8 mouse cellular contexts compared by ENCODE assay signal in genomic region chr4:134497223-134497622, GRCm38 (mm10). TPM values are rescaled to one million over a fixed set of nuclear protein-coding genes. Genes with fewer than 3 reads are reported as not detected.
A peak's percentile ranks its signal among the peaks of the same experiment; 100 is the strongest.
DNase-seq lines count a peak whose midpoint lies in the region; ATAC-seq and TF ChIP-seq lines count a peak whose summit lies in the region.

No protein-coding gene starts in this region.

- peak overlapping the region; percentile 90 for H3K27ac ChIP-seq in kidney, adult 2 months (ENCODE audit: insufficient read depth, low read depth, low read length)
- peak overlapping the region; percentile 73 for H3K27ac ChIP-seq in hindbrain, embryonic 14.5 days
- peak overlapping the region; percentile 71 for H3K27ac ChIP-seq in midbrain, embryonic 15.5 days

- ATAC-seq in hindbrain, embryonic 14.5 days (ENCODE audit: low FRiP score) = peak; percentile 29
- peak; percentile 61 for ATAC-seq in midbrain, embryonic 15.5 days (replicated peaks)

- DNase-seq in kidney, adult 2 months = no peak
- no peak for DNase-seq in kidney, postnatal 14 days
- peak; percentile 73 for DNase-seq in brain, adult 2 months (ENCODE audit: low read depth, low spot score)
- DNase-seq in hindbrain, embryonic 14.5 days (ENCODE audit: low spot score) = no peak
- no peak for DNase-seq in spleen, postnatal 10 days (ENCODE audit: low spot score in 2 of 2)
- DNase-seq in spleen, postnatal 14 days (ENCODE audit: low spot score in 2 of 2) = no peak
- DNase-seq in retina, postnatal 1 day = no peak

- TF ChIP-seq CTCF in kidney, adult 2 months (conservative IDR thresholded peaks at IDR 0.05; ENCODE audit: insufficient read depth, insufficient read length, low read depth, low read length) = no peak

- no peaks in the 10 kb centered on the region for H3K9me3 ChIP-seq in hindbrain, embryonic 14.5 days (ENCODE audit: control insufficient read depth, low read length)
- no peaks in the 10 kb centered on the region for H3K9me3 ChIP-seq in midbrain, embryonic 15.5 days

- H3K4me2 ChIP-seq in hindbrain, embryonic 14.5 days (replicated peaks) = peak overlapping the region; percentile 96
- H3K4me2 ChIP-seq in midbrain, embryonic 15.5 days = peak overlapping the region; percentile 97

- H3K36me3 ChIP-seq in kidney, adult 2 months (ENCODE audit: control insufficient read depth, insufficient read depth, low read length) = no peaks in the 10 kb centered on the region
- no peaks in the 10 kb centered on the region; the same call in 1 of the 2 replicates for H3K36me3 ChIP-seq in hindbrain, embryonic 14.5 days (replicated peaks; ENCODE audit: control insufficient read depth, insufficient read depth)
- no peaks in the 10 kb centered on the region for H3K36me3 ChIP-seq in midbrain, embryonic 15.5 days (replicated peaks)

- 4% methylated on average over 6 of the region's 6 CpGs for WGBS in kidney, adult 2 months
- 14% methylated on average over 6 of the region's 6 CpGs for WGBS in hindbrain, embryonic 14.5 days
- WGBS in midbrain, embryonic 15.5 days = 9% methylated on average over 6 of the region's 6 CpGs

- H3K27me3 ChIP-seq in kidney, adult 2 months (replicated peaks; ENCODE audit: control insufficient read depth, insufficient read depth, low read length) = no peaks in the 10 kb centered on the region
- no peaks in the 10 kb centered on the region for H3K27me3 ChIP-seq in hindbrain, embryonic 14.5 days (ENCODE audit: control insufficient read depth, insufficient read depth, low read length)
- H3K27me3 ChIP-seq in midbrain, embryonic 15.5 days (replicated peaks) = no peaks in the 10 kb centered on the region

- H3K4me1 ChIP-seq in kidney, adult 2 months (ENCODE audit: control insufficient read depth, insufficient read depth, low read length) = peaks cover 23% of the 10 kb centered on the region
- peaks cover 28% of the 10 kb centered on the region for H3K4me1 ChIP-seq in hindbrain, embryonic 14.5 days (replicated peaks; ENCODE audit: control insufficient read depth, insufficient read depth, low read length)
- H3K4me1 ChIP-seq in midbrain, embryonic 15.5 days = peaks cover 33% of the 10 kb centered on the region

- H3K9ac ChIP-seq in hindbrain, embryonic 14.5 days = peak overlapping the region; percentile 76
- H3K9ac ChIP-seq in midbrain, embryonic 15.5 days = peak overlapping the region; percentile 73

- H3K4me3 ChIP-seq in kidney, adult 2 months (ENCODE audit: insufficient read depth, low read depth, low read length) = peak overlapping the region; percentile 81
- H3K4me3 ChIP-seq in hindbrain, embryonic 14.5 days (replicated peaks; ENCODE audit: low read length) = peak overlapping the region; percentile 47
- peak overlapping the region; percentile 58 for H3K4me3 ChIP-seq in midbrain, embryonic 15.5 days

- TF ChIP-seq POLR2A in kidney, adult 2 months (IDR thresholded peaks at IDR 0.05; ENCODE audit: low read depth, low read length) = no peak

RNA-seq across cellular contexts. Expression of gene Paqr7, which starts 0.7 kb away (rescaled TPM):
- 58.7 and 74.3 TPM in 2 replicates for polyA plus RNA-seq in kidney, adult 2 months (2012; rRNA removed)
- polyA plus RNA-seq in hindbrain, embryonic 14.5 days (2014; fragmentation: Nextera tagmentation; extraction: Ambion mirVana) = 11.5 and 12.4 TPM in 2 replicates
- 22.6 and 24.7 TPM in 2 replicates for polyA plus RNA-seq in midbrain, embryonic 15.5 days (2015; fragmentation: Nextera tagmentation; extraction: Ambion mirVana)

RNA-seq across cellular contexts. Expression of gene Aunip, which starts 13.6 kb away (rescaled TPM):
- polyA plus RNA-seq in kidney, adult 2 months (2012; rRNA removed) = 0.07 and 0.09 TPM in 2 replicates
- polyA plus RNA-seq in hindbrain, embryonic 14.5 days (2014; fragmentation: Nextera tagmentation; extraction: Ambion mirVana) = 0.40 and 0.91 TPM in 2 replicates
- 1.3 and 1.9 TPM in 2 replicates for polyA plus RNA-seq in midbrain, embryonic 15.5 days (2015; fragmentation: Nextera tagmentation; extraction: Ambion mirVana)

RNA-seq across cellular contexts. Expression of gene Stmn1, which starts 29.1 kb away (rescaled TPM):
- 9.8 and 24.9 TPM in 2 replicates for polyA plus RNA-seq in kidney, adult 2 months (2012; rRNA removed)
- polyA plus RNA-seq in hindbrain, embryonic 14.5 days (2014; fragmentation: Nextera tagmentation; extraction: Ambion mirVana) = 5,273 and 5,278 TPM in 2 replicates
- 7,501 and 7,674 TPM in 2 replicates for polyA plus RNA-seq in midbrain, embryonic 15.5 days (2015; fragmentation: Nextera tagmentation; extraction: Ambion mirVana)

RNA-seq across cellular contexts. Expression of gene Mtfr1l, which starts 38.0 kb away (rescaled TPM):
- polyA plus RNA-seq in kidney, adult 2 months (2012; rRNA removed) = 133 and 149 TPM in 2 replicates
- polyA plus RNA-seq in hindbrain, embryonic 14.5 days (2014; fragmentation: Nextera tagmentation; extraction: Ambion mirVana) = 184 and 202 TPM in 2 replicates
- 164 and 173 TPM in 2 replicates for polyA plus RNA-seq in midbrain, embryonic 15.5 days (2015; fragmentation: Nextera tagmentation; extraction: Ambion mirVana)

RNA-seq across cellular contexts. Expression of gene Selenon, which starts 54.7 kb away (rescaled TPM):
- polyA plus RNA-seq in kidney, adult 2 months (2012; rRNA removed) = 9.8 and 10.2 TPM in 2 replicates
- polyA plus RNA-seq in hindbrain, embryonic 14.5 days (2014; fragmentation: Nextera tagmentation; extraction: Ambion mirVana) = 10.9 and 12.8 TPM in 2 replicates
- polyA plus RNA-seq in midbrain, embryonic 15.5 days (2015; fragmentation: Nextera tagmentation; extraction: Ambion mirVana) = 28.3 and 35.6 TPM in 2 replicates

Comparison
In these comparisons a context has a peak if more than half of its experiments do, and no peak if none do; other contexts are left out.
1. RNA of gene Stmn1, which starts 29.1 kb away (polyA plus RNA-seq): 7,501 to 7,674 TPM in midbrain, embryonic 15.5 days and 5,273 to 5,278 TPM in hindbrain, embryonic 14.5 days; 9.8 to 24.9 TPM in kidney, adult 2 months; every median in the first group is over 100 times any median in the second.
2. Peak in every context shown above with its lines, with median percentiles within 50 percentile points of each other: H3K27ac ChIP-seq and H3K4me3 ChIP-seq.